Mouse (Mus musculus) layer of hippocampus, adult 9-10 months (tissue): ENCODE results near the gene Dusp3.

Experiments used
- DNase-seq: peaks from one replicate; pipeline ENCODE4 v3.0.0; 2022; ENCODE audit warnings: low spot score

Gene Dusp3

DNA sequence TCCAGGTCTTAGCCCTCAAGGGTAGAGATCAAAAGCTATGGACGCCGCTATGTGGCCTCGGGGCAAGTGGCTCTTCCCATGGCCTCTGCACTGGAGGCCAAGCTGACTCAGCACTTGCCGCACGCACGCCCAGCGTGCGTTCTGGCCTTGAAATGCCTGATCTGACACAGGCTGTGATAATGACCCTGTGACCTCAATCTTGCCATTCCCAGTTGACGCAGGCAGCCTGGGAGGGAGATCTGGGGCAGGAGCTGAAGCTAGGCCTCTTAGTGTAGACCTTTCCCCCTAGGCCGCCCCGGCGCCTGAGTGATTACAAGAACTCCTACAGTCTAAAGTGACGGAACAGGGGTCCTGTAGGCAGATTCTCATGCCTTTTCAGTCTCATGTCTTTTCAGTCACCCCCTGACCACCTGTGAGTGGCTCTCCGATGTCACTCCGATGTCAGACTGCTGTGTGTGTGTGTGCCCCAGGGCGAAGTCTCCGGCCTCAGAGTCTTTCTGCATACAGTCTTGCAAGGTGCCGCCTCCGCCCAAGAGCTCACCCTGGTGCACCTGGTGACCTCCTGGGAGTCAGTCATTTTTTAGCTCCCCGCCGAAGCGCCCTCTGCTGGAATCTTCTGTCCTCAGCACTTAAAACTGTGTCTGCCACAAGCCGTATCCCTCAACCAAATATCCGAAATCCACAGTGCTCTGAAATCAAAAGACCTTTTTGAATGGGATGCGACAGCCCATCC lies 58.6 kb downstream of the Dusp3 start:
- no peak for DNase-seq

DNA sequence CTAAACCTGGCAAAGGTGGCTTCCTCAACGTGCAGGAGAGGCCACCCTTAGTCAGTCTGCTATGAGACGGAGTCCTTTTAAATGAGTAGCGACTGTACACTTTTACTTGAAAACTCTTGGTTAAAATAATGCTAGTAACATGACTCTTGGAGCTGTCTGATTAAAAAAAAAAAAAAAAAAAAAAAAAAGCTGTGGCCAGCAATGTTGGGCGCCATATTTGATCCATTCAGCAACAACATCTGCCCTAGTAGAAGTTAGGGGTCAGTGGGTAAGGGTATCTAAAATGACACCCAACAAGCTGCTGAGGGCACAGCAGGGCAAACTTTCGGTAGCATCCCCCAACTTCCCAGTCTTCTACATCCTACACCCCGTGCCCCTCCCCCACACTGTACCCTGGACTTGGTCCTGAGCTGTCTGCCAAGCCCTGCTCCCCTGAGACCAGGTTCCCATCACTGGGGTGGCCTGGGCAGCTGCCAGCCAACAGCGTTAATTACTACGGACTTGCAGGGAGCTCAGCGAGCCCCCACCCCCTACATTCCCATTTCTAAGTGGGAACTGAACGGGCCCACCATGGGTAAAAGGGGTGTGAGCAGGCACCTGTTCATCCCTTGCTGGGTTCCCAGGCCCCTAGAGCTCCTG lies 59.7 kb downstream of the Dusp3 start:
- DNase-seq: no peak

DNA sequence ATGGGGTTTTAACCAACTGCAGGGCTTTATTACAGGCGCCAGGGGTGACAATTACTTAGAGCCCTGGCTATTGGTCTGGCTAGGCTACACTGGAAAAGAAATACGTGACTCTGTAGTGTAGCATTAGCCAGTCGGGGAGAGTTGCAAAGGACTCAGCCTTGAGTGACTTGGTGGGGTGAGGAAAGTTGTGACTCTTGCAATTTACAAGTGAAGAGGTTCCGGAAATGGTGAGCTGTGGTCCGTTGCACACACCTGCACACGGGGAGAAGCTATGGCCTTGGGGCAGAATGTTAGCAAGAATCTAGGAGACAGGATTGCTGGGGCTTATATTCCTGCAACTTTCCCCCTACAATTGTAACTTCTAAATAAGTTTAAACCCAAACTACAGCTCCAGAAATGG lies 61.2 kb downstream of the Dusp3 start:
- no peak for DNase-seq

DNA sequence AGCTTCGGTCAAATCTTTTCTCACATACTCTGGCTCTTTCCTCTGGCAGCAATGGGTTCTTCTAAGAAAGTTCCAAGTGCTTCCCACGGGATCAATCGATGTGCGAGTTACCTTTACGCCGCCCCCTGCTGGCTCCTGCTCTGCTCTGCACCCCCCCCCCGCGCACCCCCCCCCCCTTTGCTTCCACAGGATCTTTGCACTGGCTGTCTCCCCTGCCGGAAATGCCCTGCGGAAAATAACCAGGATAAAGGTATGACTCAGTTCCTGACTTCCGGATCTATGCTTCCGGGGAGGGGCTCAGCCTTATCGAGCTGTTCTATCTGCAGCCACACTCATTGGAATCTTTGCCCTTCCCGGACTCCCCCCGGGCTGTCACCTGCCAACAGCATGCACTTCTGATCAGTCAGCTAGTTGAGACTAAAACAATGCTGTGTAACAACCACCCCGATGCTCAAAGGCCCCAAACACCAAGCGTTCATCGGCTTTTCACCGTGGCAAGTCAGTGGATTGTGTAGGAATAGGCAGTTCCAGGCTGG lies 62.3 kb downstream of the Dusp3 start:
- no peak for DNase-seq

DNA sequence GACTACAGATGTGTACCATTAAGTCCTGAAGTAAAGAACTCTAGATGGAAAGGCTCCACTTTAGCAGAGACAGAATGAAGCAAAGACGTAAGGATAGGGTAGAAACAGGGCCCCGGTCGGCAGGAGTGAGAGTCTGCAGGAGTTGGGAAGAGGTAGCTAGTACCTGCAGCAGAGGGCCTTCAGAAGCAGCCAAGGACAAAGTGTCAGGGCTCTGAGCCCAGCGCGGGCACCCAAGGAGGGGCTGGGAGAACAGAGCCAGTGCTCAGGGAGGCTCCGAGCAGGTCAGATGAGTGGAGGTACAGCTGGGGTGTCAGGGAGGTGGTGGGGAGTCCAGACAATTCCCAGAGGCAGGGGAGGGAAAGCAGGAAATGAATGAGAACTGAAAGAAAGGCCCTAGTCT lies 62.8 kb downstream of the Dusp3 start:
- no peak for DNase-seq

DNA sequence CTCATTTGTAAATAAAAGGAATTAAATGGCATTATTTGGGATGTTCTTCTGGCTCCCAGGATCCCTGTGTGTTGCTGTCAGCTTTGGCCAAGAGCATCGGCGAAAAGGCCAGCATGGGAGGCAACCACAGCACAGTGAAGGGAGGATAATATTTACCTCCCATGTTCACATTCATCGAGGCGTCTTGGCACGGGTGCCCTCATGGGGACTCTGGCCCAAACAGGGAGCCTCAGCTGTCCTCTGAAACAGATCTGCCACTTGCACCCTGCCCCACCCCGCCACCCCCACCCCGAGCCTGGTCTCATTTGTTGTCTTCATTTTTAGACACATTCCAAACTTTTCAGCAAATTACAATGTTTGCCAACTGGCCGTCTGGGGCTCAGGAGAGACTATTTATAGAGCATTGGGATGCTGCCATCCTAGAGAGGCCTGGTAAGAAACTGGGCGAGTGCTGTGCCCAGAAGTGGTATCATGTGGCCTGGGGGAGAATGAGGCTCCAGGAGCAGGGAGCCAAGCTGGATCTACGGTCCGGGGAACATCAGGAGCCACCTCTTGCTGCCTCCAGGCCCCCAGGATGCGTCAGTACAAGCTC lies 65.4 kb downstream of the Dusp3 start:
- no peak for DNase-seq
